Mouse (Mus musculus): Measurements from ENCODE around the gene Il6ra. TPM values are rescaled to one million over a fixed set of nuclear protein-coding genes. Genes with fewer than 3 reads are reported as not detected.
"Not testable (repeated sequence)": the region's sequence is repeated elsewhere in the genome, so short reads cannot be mapped to it uniquely, and the experiment has no call there.

Gene Il6ra
- total RNA-seq, 1 experiment from 2014 or later, result 9.6 TPM

DNA sequence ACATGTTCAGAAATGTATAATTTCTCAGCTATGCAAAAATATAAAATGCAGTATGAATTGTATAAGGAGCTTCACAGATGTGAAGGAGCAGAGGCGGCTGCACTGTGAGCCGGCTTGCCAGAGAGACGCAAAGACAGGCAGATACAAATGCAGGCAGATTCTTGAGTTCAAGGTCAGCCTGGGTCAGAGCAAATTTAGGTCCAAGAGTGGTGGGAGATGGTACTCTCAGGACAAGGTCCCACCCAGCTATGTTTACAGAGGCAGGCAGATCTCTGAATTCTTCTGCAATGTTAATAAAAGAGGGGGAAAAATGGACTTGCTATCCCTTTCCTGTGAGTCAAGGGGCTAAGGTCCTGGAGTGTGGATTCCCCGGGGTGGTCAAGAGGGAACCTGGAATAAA lies 47.2 kb downstream of the Il6ra start:
- ATAC-seq (replicated peaks in 1 of 2; ENCODE audit: insufficient read depth in 1 of 2, low FRiP score in 2 of 2, low TSS enrichment in 1 of 2, low read depth in 1 of 2, poor library complexity in 2 of 2, severe bottlenecking in 2 of 2), result no peak

DNA sequence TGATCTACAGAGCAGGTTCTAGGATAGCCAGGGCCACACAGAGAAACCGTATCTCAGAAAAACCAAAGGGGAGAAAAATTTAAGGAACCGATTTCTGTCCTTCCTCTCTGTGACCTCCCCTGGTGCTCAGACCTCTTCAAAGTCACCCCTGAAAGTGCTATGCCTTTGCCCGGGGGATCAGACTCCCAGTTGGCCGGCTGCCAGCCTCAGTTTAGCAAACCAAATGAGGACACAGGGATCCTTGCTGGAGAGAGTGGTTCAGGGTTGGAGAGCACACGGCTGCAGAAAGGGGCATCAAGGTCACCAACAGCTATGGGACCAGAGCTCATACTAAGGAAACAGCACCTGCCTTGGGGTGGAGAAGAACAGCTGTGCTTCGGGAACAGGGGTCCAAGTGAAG lies 48.0 kb downstream of the Il6ra start:
- ATAC-seq (replicated peaks in 1 of 2; ENCODE audit: insufficient read depth in 1 of 2, low FRiP score in 2 of 2, low TSS enrichment in 1 of 2, low read depth in 1 of 2, poor library complexity in 2 of 2, severe bottlenecking in 2 of 2), result no peak

- peak in 1 of 2 experiments; percentile 63; a peak in 2 of 4 replicates for ATAC-seq (replicated peaks in 1 of 2; ENCODE audit: insufficient read depth in 1 of 2, low FRiP score in 2 of 2, low TSS enrichment in 1 of 2, low read depth in 1 of 2, poor library complexity in 2 of 2, severe bottlenecking in 2 of 2)
Measured at GRCm38 (mm10) chr3:89863716-89864509, 49.1 kb downstream of the Il6ra start.

- ATAC-seq (replicated peaks in 1 of 2; ENCODE audit: insufficient read depth in 1 of 2, low FRiP score in 2 of 2, low TSS enrichment in 1 of 2, low read depth in 1 of 2, poor library complexity in 2 of 2, severe bottlenecking in 2 of 2), result not testable (repeated sequence)
Measured at GRCm38 (mm10) chr3:89863276-89863675, 49.7 kb downstream of the Il6ra start.

DNA sequence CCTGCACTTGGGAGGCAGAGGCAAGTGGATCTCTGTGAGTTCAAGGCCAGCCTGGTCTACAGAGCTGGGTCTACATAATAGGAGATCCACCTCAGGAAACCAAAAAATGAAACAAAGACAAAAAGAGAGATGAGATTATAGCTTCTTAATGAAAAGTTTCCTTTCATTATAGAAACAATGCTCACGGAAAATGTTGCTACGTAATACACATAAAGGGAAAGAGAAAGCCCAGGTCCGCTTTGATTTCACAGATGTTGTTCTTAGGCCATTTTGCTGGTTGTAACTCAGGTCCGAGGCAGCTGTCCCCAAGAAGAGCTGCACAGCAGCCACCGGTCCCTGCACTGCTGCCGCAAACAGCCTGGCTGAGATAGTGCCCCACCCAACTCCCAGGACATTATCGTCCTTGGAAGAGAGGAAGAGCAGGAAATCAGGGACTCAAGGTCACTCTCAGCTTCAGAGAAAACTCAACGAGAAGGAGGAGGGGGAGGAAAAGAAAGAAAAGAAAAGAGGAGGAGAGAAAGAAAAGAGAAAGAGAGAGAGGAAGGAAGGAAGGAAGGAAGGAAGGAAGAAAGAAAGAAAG lies 50.7 kb downstream of the Il6ra start:
- no peak for ATAC-seq (replicated peaks in 1 of 2; ENCODE audit: insufficient read depth in 1 of 2, low FRiP score in 2 of 2, low TSS enrichment in 1 of 2, low read depth in 1 of 2, poor library complexity in 2 of 2, severe bottlenecking in 2 of 2)

DNA sequence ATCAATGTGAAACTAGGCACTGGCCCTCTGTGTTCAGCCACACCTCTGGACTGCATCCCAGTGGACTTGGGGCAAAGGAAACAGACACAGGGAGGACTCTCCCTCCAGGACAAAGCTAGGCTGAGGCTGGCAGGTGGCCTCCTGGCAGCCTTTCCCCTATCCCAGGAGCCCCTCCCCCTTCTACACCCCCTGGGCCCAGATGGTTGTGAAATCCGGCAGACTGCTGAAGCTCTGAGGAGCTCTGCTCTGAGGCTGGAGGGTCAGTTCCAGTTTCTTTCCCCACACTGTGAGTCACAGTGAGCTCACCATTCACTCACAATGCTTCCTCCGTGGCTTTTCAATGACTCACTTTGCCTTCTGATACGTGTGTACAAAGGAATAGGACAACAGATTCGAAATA lies 51.9 kb downstream of the Il6ra start:
- peak; percentile 57 to 60; a peak in 2 of 4 replicates for ATAC-seq (replicated peaks in 1 of 2; ENCODE audit: insufficient read depth in 1 of 2, low FRiP score in 2 of 2, low TSS enrichment in 1 of 2, low read depth in 1 of 2, poor library complexity in 2 of 2, severe bottlenecking in 2 of 2)

GRCm38 (mm10) chr3:89860343-89860742 lies 52.7 kb downstream of the Il6ra start:
- no peak for ATAC-seq (replicated peaks in 1 of 2; ENCODE audit: insufficient read depth in 1 of 2, low FRiP score in 2 of 2, low TSS enrichment in 1 of 2, low read depth in 1 of 2, poor library complexity in 2 of 2, severe bottlenecking in 2 of 2)

DNA sequence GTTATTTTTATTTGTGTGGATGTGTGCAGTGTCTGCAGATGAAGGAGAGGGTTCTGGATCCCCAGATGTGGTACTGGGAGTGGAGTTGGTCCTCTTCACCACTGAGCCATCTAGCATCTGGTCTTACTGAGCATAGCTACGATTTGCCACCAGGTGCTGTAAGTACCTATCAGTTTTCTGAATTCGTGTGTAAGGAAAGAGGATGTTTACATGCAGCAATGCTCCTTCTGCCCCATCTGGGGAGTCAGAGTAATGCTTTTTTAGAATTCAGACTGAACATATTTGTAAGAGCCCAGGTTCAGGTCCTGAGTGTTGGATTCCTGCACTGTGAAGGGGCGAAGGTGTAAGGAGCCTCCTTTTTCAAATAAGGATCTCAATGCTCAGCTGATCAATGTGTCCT lies 53.1 kb downstream of the Il6ra start:
- no peak for ATAC-seq (replicated peaks in 1 of 2; ENCODE audit: insufficient read depth in 1 of 2, low FRiP score in 2 of 2, low TSS enrichment in 1 of 2, low read depth in 1 of 2, poor library complexity in 2 of 2, severe bottlenecking in 2 of 2)

DNA sequence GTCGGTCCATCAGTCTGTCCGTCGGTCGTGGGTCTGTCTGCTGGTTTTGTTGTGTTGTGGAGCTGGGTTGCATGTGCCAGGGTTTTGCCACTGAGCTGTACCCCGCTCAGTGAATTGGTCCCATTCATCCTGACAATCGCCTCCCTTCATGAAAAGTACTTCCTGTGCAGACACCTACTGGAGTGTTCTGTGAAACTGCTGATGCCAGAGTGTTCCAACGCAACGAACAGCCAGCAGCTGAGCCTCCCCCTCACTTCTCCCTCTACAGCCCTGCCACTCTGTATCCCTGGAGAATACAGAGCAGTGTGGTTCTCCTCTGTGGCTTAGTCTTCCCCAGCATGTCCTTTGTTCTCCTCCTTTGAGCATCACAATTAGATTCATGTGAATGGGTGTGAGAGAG lies 54.1 kb downstream of the Il6ra start:
- ATAC-seq (replicated peaks in 1 of 2; ENCODE audit: insufficient read depth in 1 of 2, low FRiP score in 2 of 2, low TSS enrichment in 1 of 2, low read depth in 1 of 2, poor library complexity in 2 of 2, severe bottlenecking in 2 of 2), result no peak

- 0 out of 4 replicates have a peak, but pooled peaks have one; percentile 34 to 40 for ATAC-seq (replicated peaks in 1 of 2; ENCODE audit: insufficient read depth in 1 of 2, low FRiP score in 2 of 2, low TSS enrichment in 1 of 2, low read depth in 1 of 2, poor library complexity in 2 of 2, severe bottlenecking in 2 of 2)
Measured at GRCm38 (mm10) chr3:89858123-89858522, 54.9 kb downstream of the Il6ra start.

DNA sequence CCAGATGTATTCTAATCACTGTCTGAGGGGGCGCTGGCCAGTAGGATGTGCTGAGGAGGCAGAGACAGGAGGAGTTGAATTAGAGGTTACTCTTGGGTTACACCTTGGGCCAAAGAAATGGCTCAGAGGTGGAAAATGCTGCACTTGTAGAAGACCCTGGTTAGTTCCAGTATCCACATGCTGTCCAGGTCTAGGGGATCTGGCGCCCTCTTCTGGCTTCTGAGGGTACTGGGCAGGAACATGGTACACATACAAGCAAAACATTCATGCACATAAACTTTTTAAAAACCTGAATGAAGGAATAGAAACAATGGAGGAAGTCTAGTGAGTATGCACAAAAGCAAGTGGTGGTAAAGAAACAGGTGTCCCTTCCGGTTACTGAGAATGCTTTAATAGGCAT lies 55.6 kb downstream of the Il6ra start:
- no peak for ATAC-seq (replicated peaks in 1 of 2; ENCODE audit: insufficient read depth in 1 of 2, low FRiP score in 2 of 2, low TSS enrichment in 1 of 2, low read depth in 1 of 2, poor library complexity in 2 of 2, severe bottlenecking in 2 of 2)

DNA sequence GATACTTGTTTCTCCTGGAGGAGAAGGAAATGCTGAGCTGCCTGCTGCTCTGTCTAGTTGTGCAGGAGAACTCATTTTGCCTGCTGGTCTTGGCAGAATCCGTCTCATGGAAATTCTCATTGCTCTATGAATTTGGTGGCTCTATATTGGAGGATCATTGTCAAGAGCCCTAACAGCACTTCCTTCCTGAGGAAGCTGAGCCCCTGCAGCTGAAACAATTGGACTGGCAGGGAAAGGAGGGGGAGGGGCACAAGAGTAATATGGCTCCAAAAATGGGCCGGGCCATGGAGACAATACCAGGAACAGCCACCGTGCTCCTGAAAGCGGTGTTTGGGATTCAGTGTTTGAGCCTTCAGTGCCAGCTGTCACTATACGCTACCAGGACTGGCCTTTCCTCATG lies 59.2 kb downstream of the Il6ra start:
- ATAC-seq (replicated peaks in 1 of 2; ENCODE audit: insufficient read depth in 1 of 2, low FRiP score in 2 of 2, low TSS enrichment in 1 of 2, low read depth in 1 of 2, poor library complexity in 2 of 2, severe bottlenecking in 2 of 2), result no peak

DNA sequence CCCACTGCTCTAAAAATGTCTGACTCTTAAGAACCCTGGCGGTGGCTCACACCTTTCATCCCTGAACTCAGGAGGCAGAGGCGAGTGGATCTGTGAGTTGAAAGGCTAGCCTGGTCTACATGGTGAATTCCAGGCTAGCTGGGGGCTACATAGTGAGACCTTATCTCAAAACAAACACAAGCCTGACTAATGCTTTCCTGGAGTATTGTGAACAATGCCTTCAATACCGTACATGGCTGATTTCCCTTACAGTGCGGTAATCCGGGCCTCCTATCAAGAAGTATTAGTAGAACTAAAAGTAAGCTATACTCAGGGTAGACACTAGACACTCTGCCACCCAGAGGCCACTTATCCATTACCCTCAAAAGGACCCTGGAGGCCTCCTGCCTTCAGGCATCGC lies 64.9 kb downstream of the Il6ra start:
- no peak for ATAC-seq (replicated peaks in 1 of 2; ENCODE audit: insufficient read depth in 1 of 2, low FRiP score in 2 of 2, low TSS enrichment in 1 of 2, low read depth in 1 of 2, poor library complexity in 2 of 2, severe bottlenecking in 2 of 2)

DNA sequence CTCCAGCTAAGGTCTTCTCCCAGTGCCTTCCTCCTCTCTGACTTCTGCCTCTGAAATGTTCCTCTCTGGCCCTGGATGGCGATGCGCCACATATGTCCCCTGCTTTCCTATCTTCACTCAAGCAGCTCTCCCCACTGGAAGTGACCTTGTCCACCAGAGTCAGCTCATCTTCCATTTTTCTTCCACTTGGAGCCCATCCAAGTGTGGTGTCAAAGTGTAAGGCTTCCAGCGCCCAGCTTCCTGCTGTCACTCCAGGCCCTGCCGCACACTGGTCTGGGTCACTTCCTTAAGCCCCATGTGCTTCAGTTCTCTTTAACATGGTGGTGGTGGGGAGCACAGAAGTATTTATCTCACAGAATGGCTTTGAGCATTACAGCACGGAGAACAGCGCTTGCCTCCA lies 65.4 kb downstream of the Il6ra start:
- peak; percentile 48 to 49; a peak in 2 of 4 replicates for ATAC-seq (replicated peaks in 1 of 2; ENCODE audit: insufficient read depth in 1 of 2, low FRiP score in 2 of 2, low TSS enrichment in 1 of 2, low read depth in 1 of 2, poor library complexity in 2 of 2, severe bottlenecking in 2 of 2)

DNA sequence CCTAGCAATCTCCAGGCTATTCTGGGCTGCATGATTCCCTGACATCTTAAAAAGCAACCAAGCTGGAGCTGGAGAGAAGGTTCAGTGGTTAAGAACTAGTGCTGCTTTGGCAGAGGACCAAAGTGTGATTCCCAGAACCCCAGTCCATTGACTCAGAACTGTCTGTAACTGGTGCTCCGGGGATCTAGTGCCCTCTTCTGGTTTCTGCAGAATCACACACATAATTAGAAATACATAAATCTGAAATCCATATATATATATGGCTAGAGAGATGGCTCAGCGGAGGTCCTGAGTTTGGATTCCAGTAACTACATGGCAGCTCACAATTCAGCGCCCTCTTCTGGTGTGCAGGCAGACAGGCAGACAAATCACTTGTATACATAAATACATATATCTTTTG lies 65.9 kb downstream of the Il6ra start:
- ATAC-seq (replicated peaks in 1 of 2; ENCODE audit: insufficient read depth in 1 of 2, low FRiP score in 2 of 2, low TSS enrichment in 1 of 2, low read depth in 1 of 2, poor library complexity in 2 of 2, severe bottlenecking in 2 of 2), result no peak

DNA sequence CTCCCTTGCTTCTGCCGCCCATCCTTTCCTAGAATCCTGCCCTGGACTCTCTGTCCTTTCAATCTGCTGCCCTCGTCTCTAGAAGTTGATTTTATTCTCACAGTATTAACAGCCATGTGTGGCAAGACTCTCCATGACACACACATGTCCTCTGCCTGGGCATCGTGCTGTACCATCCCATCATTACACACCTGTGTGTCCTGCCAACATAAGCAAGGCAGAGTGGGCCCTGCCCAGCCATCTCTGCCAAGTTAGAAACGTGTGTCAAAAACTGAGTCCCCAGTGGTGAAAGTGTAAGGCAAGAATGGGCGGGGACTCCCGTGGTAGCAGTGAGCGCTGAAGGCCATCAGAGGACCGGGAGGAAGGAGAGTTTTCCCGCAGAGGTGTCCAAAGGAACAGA lies 67.2 kb downstream of the Il6ra start:
- no peak for ATAC-seq (replicated peaks in 1 of 2; ENCODE audit: insufficient read depth in 1 of 2, low FRiP score in 2 of 2, low TSS enrichment in 1 of 2, low read depth in 1 of 2, poor library complexity in 2 of 2, severe bottlenecking in 2 of 2)

- ATAC-seq (replicated peaks in 1 of 2; ENCODE audit: insufficient read depth in 1 of 2, low FRiP score in 2 of 2, low TSS enrichment in 1 of 2, low read depth in 1 of 2, poor library complexity in 2 of 2, severe bottlenecking in 2 of 2), result peak; percentile 79 to 90
Measured at GRCm38 (mm10) chr3:89843148-89843547, 69.8 kb downstream of the Il6ra start.

DNA sequence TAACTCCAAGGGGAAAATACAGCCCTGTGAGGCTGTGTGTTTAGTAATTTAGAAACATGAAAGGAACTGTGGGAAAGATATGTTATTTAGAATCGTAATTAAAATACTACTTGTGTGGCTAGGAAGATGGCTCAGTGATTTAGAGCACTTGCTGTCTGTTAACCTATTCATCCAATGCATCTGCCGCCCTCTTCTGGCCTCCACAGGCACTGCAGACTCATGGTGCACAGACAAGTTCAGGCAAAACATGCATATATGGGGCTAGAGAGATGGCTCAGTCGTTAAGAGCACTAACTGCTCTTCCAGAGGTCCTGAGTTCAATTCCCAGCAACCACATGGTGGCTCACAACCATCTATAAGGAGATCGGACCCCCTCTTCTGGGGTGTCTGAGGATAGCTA lies 70.7 kb downstream of the Il6ra start:
- ATAC-seq (replicated peaks in 1 of 2; ENCODE audit: insufficient read depth in 1 of 2, low FRiP score in 2 of 2, low TSS enrichment in 1 of 2, low read depth in 1 of 2, poor library complexity in 2 of 2, severe bottlenecking in 2 of 2), result no peak

GRCm38 (mm10) chr3:89835362-89835761 lies 77.6 kb downstream of the Il6ra start:
- ATAC-seq (replicated peaks in 1 of 2; ENCODE audit: insufficient read depth in 1 of 2, low FRiP score in 2 of 2, low TSS enrichment in 1 of 2, low read depth in 1 of 2, poor library complexity in 2 of 2, severe bottlenecking in 2 of 2), result no peak; a peak in 1 of 4 replicates
